Mouse (Mus musculus) inflammation-experienced regulatory T-cells (primary cell): ENCODE measurements around the gene Rnase1. TPM values are rescaled to one million over a fixed set of nuclear protein-coding genes. Genes with fewer than 3 reads are reported as not detected.

Experiments used
- polyA plus RNA-seq, 2 experiments: library from polyadenylated mRNA; unstranded; fragments of 100-300 nt; shearing (Covaris generic); gene quantifications; one replicate each; pipeline ENCODE4 v1.2.1; 2017

Gene Rnase1
- polyA plus RNA-seq: 1 to 10 TPM; 1.2 to 3.6 TPM

DNA sequence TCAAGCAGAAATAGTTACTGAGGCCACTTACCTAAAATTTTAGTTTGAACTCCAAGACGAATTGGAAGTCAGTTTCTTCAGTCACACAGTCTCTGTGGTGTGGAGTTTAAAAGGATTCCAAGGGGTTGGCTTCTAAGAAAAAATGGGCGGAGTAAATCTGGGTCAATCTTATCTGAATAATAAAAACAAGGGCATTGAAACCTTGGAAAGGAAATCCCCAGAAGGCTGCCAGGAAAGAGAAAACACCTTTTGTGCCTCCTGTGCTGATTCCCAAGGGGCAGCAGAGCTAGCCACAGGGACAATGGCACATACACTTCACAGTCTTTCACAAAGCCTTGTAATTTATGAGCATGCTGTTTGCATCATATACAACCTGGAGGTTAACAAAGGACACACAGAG, at the start of gene Rnase1:
Gene Rnase1 (minus strand): TSS at position 101 of the 400 bp plus-strand sequence.

DNA sequence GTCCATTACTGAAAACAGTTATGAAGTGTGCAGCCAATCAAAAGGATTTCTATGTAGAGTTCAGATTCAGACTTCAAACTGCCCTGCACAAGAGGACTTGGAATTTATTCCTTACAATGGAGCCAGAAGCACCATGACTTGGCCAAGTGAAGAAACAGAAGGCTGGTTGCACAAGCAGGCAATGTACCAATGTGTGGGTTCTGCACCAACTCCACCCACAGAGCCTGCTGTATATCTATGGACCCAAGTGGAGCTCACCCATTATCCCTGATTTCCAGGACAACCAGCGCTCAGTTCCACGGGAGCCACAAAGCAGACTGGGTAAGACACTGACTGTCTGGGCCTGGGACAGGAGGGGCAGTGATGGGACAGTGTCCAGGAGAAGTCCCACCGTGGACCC, 15.4 kb upstream of the Rnase1 start, which contains the start of gene Rnase2b:
Gene Rnase2b (plus strand): TSS at position 285 of the 400 bp plus-strand sequence.

DNA sequence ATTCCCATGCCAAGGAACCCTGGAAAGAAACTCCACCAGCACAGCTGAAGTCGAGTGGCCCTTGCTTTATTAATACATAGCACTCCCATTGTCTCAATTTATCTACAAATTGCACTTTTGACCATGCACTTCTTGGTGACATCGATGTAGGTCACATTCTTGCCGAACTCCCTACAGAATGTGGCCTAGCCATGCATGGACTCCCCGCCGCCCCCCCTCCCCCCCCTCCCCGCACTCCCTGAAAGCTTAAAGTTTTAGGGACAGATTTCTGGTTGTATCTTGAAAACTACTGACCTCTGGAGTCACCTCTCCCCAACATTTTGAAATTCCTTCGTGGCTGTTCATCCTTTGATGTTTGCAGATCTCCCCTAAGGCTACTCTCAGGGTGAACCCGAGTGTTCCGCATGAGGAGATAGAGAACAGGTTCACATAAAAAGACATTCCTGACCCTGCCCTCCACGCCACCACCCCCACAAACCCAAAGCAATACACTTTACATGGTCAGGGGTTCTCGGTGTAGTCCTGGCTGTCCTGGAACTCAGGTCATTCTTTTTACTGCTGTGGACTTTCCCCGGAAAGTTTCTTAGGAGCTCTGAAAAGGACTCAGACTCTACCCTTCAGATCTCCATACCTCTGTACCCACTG, 32.5 kb downstream of the Rnase1 start, which contains the start of gene Eddm3b:
Gene Eddm3b (plus strand): TSS at position 511 of the 645 bp plus-strand sequence.

Other genes starting within 250 kb of the Rnase1 start
- under 1 TPM; 0.33 to 0.40 TPM for gene Klhl33, start 249.3 kb downstream of the Rnase1 start, polyA plus RNA-seq
- 100 to 1,000 TPM in 1 of 2 experiments, 10 to 100 TPM in 1; 95.6 to 104 TPM for gene Osgep, start 221.9 kb downstream of the Rnase1 start, polyA plus RNA-seq
- 10 to 100 TPM; 50.0 to 51.6 TPM for gene Apex1, start 221.8 kb downstream of the Rnase1 start, polyA plus RNA-seq
- 10 to 100 TPM; 67.6 to 81.9 TPM for gene Pip4p1, start 215.9 kb downstream of the Rnase1 start, polyA plus RNA-seq
- gene Pnp, start 215.7 kb downstream of the Rnase1 start, polyA plus RNA-seq: 10 to 100 TPM; 47.8 to 51.5 TPM
- gene Gm49342, start 202.3 kb downstream of the Rnase1 start, polyA plus RNA-seq: not detected
- 1 to 10 TPM in 1 of 2 experiments, under 1 TPM in 1; 0.95 to 1.1 TPM for gene Pnp2, start 190.8 kb downstream of the Rnase1 start, polyA plus RNA-seq
- 1 to 10 TPM in 1 of 2 experiments, under 1 TPM in 1; 0.37 to 1.0 TPM for gene Rnase10, start 139.0 kb downstream of the Rnase1 start, polyA plus RNA-seq
- not detected for gene Rnase9, start 104.9 kb downstream of the Rnase1 start, polyA plus RNA-seq
- gene Rnase11, start 96.6 kb downstream of the Rnase1 start, polyA plus RNA-seq: not detected
- gene Rnase12, start 89.1 kb downstream of the Rnase1 start, polyA plus RNA-seq: not detected
- gene Olfr750, start 72.3 kb downstream of the Rnase1 start, polyA plus RNA-seq: 1 to 10 TPM in 1 of 2 experiments, under 1 TPM in 1; 0.68 to 4.6 TPM
- gene Rnase4, start 55.7 kb downstream of the Rnase1 start, polyA plus RNA-seq: 10 to 100 TPM; 16.4 to 19.1 TPM
- gene Ang, start 55.6 kb downstream of the Rnase1 start, polyA plus RNA-seq: 1 to 10 TPM; 3.2 to 4.6 TPM
- gene Eddm3b, start 32.4 kb downstream of the Rnase1 start, polyA plus RNA-seq: not detected
- 1 to 10 TPM; 2.1 to 5.0 TPM for gene Rnase6, start 22.9 kb downstream of the Rnase1 start, polyA plus RNA-seq
- not detected for gene Rnase2b, start 15.5 kb upstream of the Rnase1 start, polyA plus RNA-seq
- gene Ang2, start 52.4 kb upstream of the Rnase1 start, polyA plus RNA-seq: not detected
- not detected for gene Ear14, start 56.6 kb upstream of the Rnase1 start, polyA plus RNA-seq
- not detected for gene Rnase2a, start 109.3 kb upstream of the Rnase1 start, polyA plus RNA-seq
- gene Gm7247, start 215.0 kb upstream of the Rnase1 start, polyA plus RNA-seq: 1 to 10 TPM in 1 of 2 experiments, not detected in 1; 1.4 TPM